Mouse (Mus musculus): ENCODE results near the gene Gm5105. TPM values are rescaled to one million over a fixed set of nuclear protein-coding genes. Genes with fewer than 3 reads are reported as not detected.

Gene Gm5105
- polyA plus RNA-seq, 1 experiment from 2014 or later: 0.06 TPM

- peak; percentile 82 for ATAC-seq
These were observed 28.5 kb upstream of the Gm5105 start for GRCm38 (mm10) chr3:138095718-138096117.

DNA sequence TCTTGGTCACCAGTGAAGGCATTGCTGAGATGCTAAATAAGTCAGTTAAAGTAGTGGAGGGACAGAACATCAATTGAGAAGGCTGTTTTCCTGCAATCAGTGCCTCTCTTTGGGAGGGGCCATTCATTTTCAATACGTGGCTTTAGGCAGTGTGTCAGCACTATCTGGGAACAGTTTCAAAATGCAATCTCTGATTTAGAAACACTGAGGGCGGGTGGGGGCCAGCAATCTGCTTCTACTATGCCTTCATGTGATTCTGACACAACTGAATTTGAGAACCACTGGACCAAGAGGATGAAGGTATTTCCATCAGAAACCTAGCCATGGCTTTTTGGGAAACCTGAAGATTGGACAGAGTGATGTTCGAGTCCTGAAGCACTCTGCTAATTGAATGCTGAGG is 28.1 kb upstream of the Gm5105 start:
- no peak for ATAC-seq
- POLR2A ChIA-PET: interaction anchor here (0.7 kb wide), 1 partner anchor 10 kb away, joined by 6 read pairs; no protein-coding TSS in a partner anchor
- TF ChIP-seq CTCF (IDR thresholded peaks at IDR 0.05): no peak
- no peaks in the 10 kb centered on the region for H3K27me3 ChIP-seq
- no peak for DNase-seq (ENCODE audit: low read depth, low spot score)
- CTCF ChIA-PET: interaction anchor here (0.7 to 1.3 kb wide), 2 partner anchors 10 to 1259 kb away, joined by 3 read pairs; no protein-coding TSS in a partner anchor
- in situ Hi-C loops (cut with MboI; ENCODE audit: low pct_unique_long_range_greater_than_20kb): no loop called here

More at GRCm38 (mm10) chr3:138095718-138096117, 28.5 kb upstream of the Gm5105 start:
- no peak for TF ChIP-seq CTCF (IDR thresholded peaks at IDR 0.05)
- in situ Hi-C loops (cut with MboI; ENCODE audit: low pct_unique_long_range_greater_than_20kb): no loop called here
- H3K27me3 ChIP-seq: no peaks in the 10 kb centered on the region
- ChIA-PET POLR2A (no interaction called here), CTCF (interaction anchor here (1.3 kb wide), 1 partner anchor 10 kb away, joined by 3 read pairs; no protein-coding TSS in a partner anchor)
- DNase-seq (ENCODE audit: low read depth, low spot score): peak; percentile 92

- ChIA-PET CTCF (interaction anchor here (1.0 to 1.8 kb wide), 2 partner anchors 9 to 93 kb away, joined by 3 to 7 read pairs; no protein-coding TSS in a partner anchor), POLR2A (interaction anchor here (0.5 to 0.8 kb wide), 2 partner anchors 17 to 1952 kb away, joined by 3 to 4 read pairs; partner anchors contain the start of gene Gm5105)
- in situ Hi-C loops (cut with MboI; ENCODE audit: low pct_unique_long_range_greater_than_20kb): no loop called here
- TF ChIP-seq CTCF (IDR thresholded peaks at IDR 0.05): no peak
- no peaks in the 10 kb centered on the region for H3K27me3 ChIP-seq
- ATAC-seq (no peak), DNase-seq (ENCODE audit: low read depth, low spot score) (no peak)
These were observed 16.7 kb upstream of the Gm5105 start for GRCm38 (mm10) chr3:138083896-138084295.

- POLR2A ChIA-PET: interaction anchor here (0.7 to 0.8 kb wide), 2 partner anchors 16 kb away, joined by 3 to 4 read pairs; partner anchors contain the start of gene Gm5105
- no peak for DNase-seq (ENCODE audit: low read depth, low spot score)
These were observed 16.0 kb upstream of the Gm5105 start for GRCm38 (mm10) chr3:138083073-138083637.

GRCm38 (mm10) chr3:138078701-138079100 is 11.5 kb upstream of the Gm5105 start:
- CTCF ChIA-PET: interaction anchor here (0.8 to 1.8 kb wide), 5 partner anchors 9 to 87 kb away, joined by 3 to 5 read pairs (median 4); no protein-coding TSS in a partner anchor
- in situ Hi-C loops (cut with MboI; ENCODE audit: low pct_unique_long_range_greater_than_20kb): no loop called here
- TF ChIP-seq CTCF (IDR thresholded peaks at IDR 0.05): no peak
- H3K27me3 ChIP-seq: no peaks in the 10 kb centered on the region
- DNase-seq (ENCODE audit: low read depth, low spot score) (no peak), ATAC-seq (no peak)
- POLR2A ChIA-PET: no interaction called here

More at GRCm38 (mm10) chr3:138083073-138083637, 16.0 kb upstream of the Gm5105 start:
- CTCF ChIA-PET: interaction anchor here (0.8 to 1.8 kb wide), 4 partner anchors 9 to 92 kb away, joined by 3 to 7 read pairs (median 4); partner anchors contain the start of gene Mttp
- ATAC-seq: no peak
- in situ Hi-C loops (cut with MboI; ENCODE audit: low pct_unique_long_range_greater_than_20kb): no loop called here
- no peak for TF ChIP-seq CTCF (IDR thresholded peaks at IDR 0.05)
- no peaks in the 10 kb centered on the region for H3K27me3 ChIP-seq

DNA sequence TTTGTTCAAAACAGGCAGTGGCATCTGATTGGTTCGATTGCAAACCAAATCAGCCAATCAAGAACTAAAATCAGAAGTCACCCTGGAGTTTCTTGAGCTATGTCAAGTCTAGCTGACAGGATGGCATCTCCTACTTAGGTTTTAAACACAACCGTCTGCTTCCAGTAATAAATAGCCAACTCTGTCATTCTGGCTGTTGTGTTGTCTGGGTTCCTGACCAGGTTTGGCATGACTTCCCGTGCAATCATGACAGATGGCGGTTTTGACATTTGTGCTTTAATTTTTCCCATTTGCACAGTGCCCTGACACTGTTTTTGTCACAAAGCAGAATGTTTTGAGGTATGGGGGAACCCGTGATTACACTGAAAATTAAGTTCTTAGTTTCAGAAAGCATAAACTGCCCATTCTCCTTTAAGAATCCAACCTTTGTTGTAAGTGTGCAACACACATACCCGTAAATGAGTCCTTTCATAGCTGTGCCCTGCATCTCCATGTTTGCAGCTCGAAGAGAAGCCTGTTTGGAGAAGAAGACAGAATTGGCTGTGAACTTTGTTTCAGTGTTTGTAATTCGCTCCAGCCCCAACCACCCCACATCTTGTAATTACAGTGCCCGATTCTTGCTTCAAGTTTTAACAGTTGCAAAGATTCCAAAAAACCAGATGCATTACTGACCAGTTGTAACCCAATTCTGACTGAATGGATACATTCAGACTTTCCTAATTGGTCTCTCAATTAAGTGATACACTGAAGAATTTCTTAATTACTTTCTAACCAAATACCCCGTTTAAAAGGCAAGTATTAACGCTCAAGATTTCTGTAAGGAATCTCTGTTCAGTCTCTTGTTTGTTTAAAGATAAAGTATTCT is 10.5 kb upstream of the Gm5105 start:
- no peak for DNase-seq (ENCODE audit: low read depth, low spot score)
- in situ Hi-C loops (cut with MboI; ENCODE audit: low pct_unique_long_range_greater_than_20kb): no loop called here
- CTCF ChIA-PET: interaction anchor here (1.0 to 1.8 kb wide), 4 partner anchors 8 to 86 kb away, joined by 3 to 4 read pairs (median 3); no protein-coding TSS in a partner anchor
- POLR2A ChIA-PET: no interaction called here
- no peak for TF ChIP-seq CTCF (IDR thresholded peaks at IDR 0.05)
- no peak for ATAC-seq
- no peaks in the 10 kb centered on the region for H3K27me3 ChIP-seq

GRCm38 (mm10) chr3:138075209-138075608 is 8.0 kb upstream of the Gm5105 start:
- DNase-seq (ENCODE audit: low read depth, low spot score) (no peak), ATAC-seq (no peak)
- no peak for TF ChIP-seq CTCF (IDR thresholded peaks at IDR 0.05)
- POLR2A ChIA-PET: interaction anchor here (0.8 kb wide), 1 partner anchor 17 kb away, joined by 3 read pairs; no protein-coding TSS in a partner anchor
- CTCF ChIA-PET: interaction anchor here (0.9 to 1.3 kb wide), 3 partner anchors 11 to 84 kb away, joined by 3 to 4 read pairs (median 4); partner anchors contain the start of gene 1110002E22Rik
- in situ Hi-C loops (cut with MboI; ENCODE audit: low pct_unique_long_range_greater_than_20kb): no loop called here
- no peaks in the 10 kb centered on the region for H3K27me3 ChIP-seq

GRCm38 (mm10) chr3:138074214-138074613 is 7.0 kb upstream of the Gm5105 start:
- DNase-seq (ENCODE audit: low read depth, low spot score): no peak
- no peak for ATAC-seq
- ChIA-PET CTCF (interaction anchor here (0.7 to 1.3 kb wide), 4 partner anchors 10 to 83 kb away, joined by 3 to 4 read pairs (median 4); partner anchors contain the start of gene 1110002E22Rik), POLR2A (interaction anchor here (0.8 kb wide), 1 partner anchor 18 kb away, joined by 3 read pairs; no protein-coding TSS in a partner anchor)
- in situ Hi-C loops (cut with MboI; ENCODE audit: low pct_unique_long_range_greater_than_20kb): no loop called here
- no peaks in the 10 kb centered on the region for H3K27me3 ChIP-seq
- TF ChIP-seq CTCF (IDR thresholded peaks at IDR 0.05): no peak

GRCm38 (mm10) chr3:138071476-138072073 is 4.4 kb upstream of the Gm5105 start:
- ATAC-seq (no peak), DNase-seq (ENCODE audit: low read depth, low spot score) (no peak)
- in situ Hi-C loops (cut with MboI; ENCODE audit: low pct_unique_long_range_greater_than_20kb): no loop called here
- ChIA-PET POLR2A (interaction anchor here (0.6 to 0.9 kb wide), 2 partner anchors 14 to 197 kb away, joined by 3 read pairs; no protein-coding TSS in a partner anchor), CTCF (interaction anchor here (1.5 kb wide), 1 partner anchor 11 kb away, joined by 3 read pairs; no protein-coding TSS in a partner anchor)
- H3K27me3 ChIP-seq: no peaks in the 10 kb centered on the region
- TF ChIP-seq CTCF (IDR thresholded peaks at IDR 0.05): no peak

DNA sequence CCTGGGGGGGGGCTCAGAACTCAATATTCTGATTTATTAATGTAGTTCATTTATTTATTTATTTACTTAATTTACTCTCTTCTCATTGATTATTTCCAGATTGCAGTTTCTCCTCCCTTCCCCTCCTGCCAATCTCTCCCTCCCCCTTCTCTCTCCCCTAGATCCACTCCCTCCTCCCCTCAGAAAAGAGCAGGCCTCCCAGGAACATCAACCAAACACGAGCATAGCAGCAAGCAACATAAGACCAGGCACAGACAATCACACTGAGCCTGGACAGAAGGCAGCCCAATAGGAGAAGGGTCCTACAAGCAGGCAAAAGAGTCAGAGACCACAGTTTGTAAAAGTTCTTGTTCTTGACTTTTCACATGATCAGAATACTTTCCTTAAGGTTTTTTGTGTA is 3.8 kb upstream of the Gm5105 start:
- ChIA-PET POLR2A (no interaction called here), CTCF (no interaction called here)
- TF ChIP-seq CTCF (IDR thresholded peaks at IDR 0.05): no peak
- ATAC-seq (no peak), DNase-seq (ENCODE audit: low read depth, low spot score) (no peak)
- in situ Hi-C loops (cut with MboI; ENCODE audit: low pct_unique_long_range_greater_than_20kb): no loop called here
- H3K27me3 ChIP-seq: no peaks in the 10 kb centered on the region
